Mouse (Mus musculus): ENCODE measurements around the gene Tmem212.
"Not testable (repeated sequence)": the region's sequence is repeated elsewhere in the genome, so short reads cannot be mapped to it uniquely, and the experiment has no call there.

The Tmem212 gene

DNA sequence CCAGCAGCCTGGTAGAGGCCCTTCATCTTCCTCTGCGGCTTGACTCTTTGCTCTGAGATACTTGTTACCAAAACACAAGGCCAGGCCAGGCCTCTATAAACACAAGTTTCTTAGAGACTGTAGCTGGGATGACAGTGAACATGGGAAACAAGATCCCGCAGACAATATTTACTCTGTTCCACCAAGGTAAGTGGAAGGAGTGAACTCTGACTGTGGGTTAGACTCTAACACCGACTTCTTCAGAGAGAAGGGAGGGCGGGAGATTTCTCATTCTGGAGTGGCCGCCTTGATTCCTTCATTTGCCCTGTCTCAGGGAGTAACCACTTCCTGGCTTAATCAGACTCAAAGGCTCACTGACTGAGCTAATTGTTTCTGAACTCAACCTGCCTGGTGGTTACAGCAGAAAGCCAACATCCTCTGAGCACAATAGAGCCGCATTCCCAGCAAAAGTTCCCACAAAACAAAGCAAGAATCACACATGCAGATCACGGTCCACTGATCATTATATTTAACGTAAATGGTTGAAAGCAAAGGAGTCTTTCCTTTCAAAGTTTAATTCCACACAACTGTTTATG lies at the start of gene Tmem212:
Tmem212 (minus strand) TSS at position 51 of the 575 bp plus-strand sequence.
- no peak for DNase-seq (ENCODE audit: low read depth)

GRCm38 (mm10) chr3:27945397-27945796 lies 49.2 kb upstream of the Tmem212 start:
- DNase-seq (ENCODE audit: low read depth): not testable (repeated sequence)

- DNase-seq (ENCODE audit: low read depth): no peak
These were observed 46.8 kb upstream of the Tmem212 start for GRCm38 (mm10) chr3:27942991-27943390.

- no peak for DNase-seq (ENCODE audit: low read depth)
These were observed 45.5 kb upstream of the Tmem212 start for GRCm38 (mm10) chr3:27941634-27942033.

DNA sequence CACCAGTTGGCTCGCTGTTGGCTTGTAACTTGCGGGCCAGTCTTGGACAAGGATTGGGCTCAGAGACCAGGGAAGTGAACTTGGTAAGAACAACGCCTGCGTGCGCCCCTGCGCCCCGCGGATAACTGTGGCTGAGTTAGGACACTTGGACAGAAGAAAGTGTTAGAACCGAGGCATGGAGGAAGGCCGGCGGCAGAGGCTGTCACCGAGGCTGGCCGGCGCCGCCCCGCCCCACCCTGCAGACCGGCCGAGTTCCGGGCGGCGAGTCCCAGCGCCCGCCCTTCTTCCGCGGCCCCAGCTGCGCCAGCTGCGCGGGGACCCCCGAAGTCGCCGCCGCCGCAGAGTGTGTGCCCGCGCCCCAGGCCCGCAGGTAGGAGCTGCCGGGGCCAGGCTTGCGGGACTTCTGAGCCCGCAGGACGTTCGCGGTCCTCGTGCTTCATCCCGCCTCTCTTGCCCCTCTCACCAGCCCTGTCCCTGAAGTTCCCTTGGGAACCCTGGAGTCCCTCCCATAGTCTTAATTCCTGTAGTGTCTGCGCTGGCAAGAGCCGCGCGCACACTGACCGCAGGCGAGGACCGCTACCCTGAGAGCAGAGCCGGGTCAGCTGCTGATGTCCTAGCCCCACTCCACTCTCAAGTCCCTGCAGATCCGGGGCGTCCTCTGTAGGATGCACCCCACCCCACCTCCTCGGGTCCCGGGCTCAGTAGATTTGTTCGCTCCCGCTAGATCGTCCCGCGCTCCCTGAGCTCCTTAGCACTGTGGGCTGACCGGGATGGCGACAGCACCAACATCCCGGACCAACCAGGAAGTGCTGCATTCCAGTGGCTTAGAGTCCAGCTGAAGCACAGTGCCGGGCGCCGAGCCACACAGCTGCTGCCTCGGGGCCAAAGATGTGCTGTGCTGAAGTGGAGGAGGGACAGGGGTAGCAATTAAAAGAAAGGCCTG lies 42.5 kb upstream of the Tmem212 start, which contains the start of gene Pld1:
Pld1 (plus strand) TSS at position 315 of the 943 bp plus-strand sequence.
- no peak for DNase-seq (ENCODE audit: low read depth)

GRCm38 (mm10) chr3:27937144-27938110 lies 41.3 kb upstream of the Tmem212 start:
- DNase-seq (ENCODE audit: low read depth): no peak

DNA sequence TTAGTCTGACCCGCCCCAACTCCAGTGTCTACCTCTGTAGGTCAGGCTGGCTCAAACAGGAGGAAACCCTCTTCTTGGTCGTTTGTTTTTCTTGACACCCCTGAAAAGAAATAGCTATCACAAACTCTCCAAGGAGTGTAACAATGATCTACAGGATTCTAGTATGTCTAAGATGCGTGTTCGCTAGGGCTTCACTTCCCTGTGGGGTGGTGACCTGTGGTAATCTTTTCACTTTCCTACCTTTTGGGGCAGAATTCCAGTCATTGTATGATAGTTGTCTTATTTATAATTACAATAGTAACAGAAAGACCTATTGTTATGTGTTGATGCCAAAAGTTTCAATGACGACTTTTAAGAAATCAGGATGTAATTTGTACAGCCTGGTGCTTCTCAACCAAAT lies 40.6 kb upstream of the Tmem212 start:
- DNase-seq (ENCODE audit: low read depth): no peak

DNA sequence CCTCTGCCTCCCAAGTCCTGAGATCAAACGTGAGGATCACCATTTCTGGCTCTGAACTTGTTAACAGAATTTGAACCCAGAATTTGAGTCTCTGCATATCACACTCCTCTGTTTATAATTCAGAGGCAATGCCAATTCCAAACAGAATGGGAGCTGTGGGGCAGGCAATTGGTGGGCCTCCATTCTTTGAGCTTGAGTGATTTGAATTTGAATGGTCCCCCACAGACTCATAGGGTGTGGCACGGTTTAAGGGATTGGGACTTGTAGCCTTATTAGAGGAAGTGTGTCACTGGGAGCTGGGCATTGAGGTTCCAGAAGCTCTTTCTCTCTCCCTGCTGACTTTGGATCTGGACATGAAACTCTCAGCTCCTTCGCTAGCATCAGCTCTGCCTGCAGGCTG lies 39.5 kb upstream of the Tmem212 start:
- no peak for DNase-seq (ENCODE audit: low read depth)

DNA sequence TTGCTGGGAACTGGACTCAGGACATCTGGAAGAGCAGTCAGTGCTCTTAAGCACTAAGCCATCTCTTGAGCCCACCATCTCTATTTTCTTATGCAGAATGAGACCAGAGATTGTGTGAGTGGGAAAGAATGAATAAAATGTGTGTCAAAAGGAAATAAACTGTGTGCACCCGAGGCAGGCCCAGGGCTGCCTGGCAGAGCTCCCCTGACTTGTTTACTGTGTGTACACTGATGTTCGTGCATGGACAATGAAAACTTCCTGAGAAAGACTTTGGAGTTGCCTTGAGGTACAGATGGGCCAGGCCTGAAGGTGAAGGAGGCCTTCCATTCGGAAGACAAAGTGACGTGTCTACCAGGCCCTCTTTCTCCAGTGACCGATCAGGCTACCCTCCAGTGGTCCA lies 36.2 kb upstream of the Tmem212 start:
- DNase-seq (ENCODE audit: low read depth): no peak

- no peak for DNase-seq (ENCODE audit: low read depth)
These were observed 33.1 kb upstream of the Tmem212 start for GRCm38 (mm10) chr3:27929219-27929618.

- DNase-seq (ENCODE audit: low read depth): no peak
These were observed 27.9 kb upstream of the Tmem212 start for GRCm38 (mm10) chr3:27924037-27924436.

DNA sequence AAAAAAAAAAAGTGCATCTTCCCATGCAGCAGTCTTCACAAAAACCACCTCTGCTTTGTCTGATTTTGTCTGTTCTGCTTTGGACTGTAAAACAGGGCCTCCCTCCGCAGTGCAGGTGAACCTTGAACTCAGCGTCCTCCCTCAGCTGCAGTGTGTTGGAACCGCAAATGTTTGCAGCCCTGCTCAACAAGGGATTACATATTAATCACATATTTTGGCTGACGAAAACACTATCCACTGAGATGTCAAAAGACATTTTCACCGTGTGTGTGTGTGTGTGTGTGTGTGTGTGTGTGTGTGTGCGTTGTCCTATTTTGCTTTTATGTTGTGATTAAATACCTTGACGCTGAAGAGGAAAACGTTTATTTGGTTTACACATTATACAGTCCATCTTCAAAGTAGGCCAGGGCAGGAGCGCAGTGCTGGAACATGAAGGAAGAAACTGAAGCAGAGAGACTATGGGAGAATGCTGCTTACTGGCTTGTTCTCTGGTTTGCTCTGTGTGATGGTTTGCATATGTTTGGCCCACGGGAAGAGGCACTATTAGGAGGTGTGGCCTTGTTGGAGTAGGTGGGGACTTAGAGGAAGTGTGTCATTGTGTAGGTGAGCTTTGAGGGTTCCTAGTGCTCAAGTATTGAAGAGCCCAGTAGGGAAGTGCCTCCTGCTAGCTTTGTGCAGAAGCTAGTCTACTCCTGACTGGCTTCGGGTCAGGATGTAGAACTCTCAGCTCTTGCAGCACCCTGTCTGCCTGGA lies 25.3 kb upstream of the Tmem212 start:
- DNase-seq (ENCODE audit: low read depth): no peak

DNA sequence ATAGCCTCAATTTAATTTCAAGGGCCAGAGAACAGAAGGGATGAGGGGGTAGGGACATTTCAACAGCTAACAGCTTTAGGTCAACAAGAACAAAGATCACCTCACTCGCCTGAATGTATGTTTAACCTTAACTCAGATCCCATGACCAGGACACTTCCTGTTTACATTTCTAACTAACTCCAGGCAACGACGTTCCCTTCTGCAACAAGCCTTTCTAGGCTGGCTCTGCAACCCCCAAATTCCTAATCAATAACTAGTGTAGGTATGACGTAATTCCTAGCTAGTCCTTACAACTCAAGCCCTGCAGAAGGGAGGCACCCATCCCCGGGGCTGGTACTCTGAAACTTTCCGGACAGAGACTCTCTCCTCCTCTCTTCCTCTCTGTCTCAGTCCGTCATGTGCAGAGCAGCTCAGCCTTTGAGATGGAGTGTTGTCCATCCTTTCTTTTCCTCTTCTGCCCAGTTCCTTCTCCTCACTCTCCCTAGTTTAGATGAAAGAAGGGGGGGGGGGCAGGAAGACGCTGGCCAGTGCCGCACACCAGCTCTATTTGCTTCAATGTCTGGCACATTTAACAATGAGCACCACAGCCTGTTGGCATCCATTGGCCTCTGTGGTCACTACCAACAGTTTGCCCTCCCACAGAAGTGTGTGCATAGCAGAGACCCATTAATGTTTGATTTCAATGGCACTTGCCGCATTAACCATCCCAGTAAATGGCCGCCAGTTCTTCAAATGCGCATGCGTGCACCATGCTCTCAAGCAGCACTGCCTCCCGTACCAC lies 22.7 kb upstream of the Tmem212 start:
- no peak for DNase-seq (ENCODE audit: low read depth)

- DNase-seq (ENCODE audit: low read depth): no peak
These were observed 12.8 kb upstream of the Tmem212 start for GRCm38 (mm10) chr3:27909016-27909415.

DNA sequence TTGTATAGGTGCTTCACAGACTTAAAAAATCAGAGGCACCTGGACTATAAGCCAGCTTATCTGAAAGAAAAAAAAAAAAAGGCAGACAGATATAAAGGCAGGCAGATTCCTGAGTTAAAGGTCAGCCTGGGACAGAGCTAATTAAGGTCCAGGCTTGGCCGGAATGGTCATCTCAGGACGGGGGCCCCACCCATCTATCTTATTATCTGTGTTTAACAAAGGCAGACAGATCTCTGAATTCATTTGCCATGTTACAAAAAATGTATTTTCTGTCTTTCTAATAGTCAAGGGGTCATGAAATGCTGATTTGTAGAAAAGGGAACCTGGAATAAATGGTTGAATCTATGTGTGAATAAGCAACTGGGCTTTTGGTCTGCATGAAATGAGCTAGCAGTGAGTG lies 12.1 kb upstream of the Tmem212 start:
- no peak for DNase-seq (ENCODE audit: low read depth)

DNA sequence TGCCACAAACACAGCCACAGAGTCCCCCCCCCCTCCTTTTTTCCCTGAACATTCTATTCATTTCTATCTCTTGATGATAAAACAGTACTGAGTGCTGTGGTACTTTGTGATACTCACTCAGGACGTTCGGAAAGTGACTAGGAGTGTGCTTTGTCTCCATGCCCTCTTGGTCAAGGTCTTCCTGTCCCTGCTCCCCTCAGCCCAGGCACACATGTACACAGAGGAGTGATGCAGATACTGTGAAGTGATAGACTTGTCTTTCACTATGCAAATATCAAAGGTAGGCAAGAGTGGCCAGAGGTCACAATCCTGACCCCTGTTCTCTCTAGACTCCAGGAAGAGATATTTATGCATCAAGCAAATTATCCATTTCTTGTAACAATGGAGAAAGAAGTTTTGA lies 11.1 kb upstream of the Tmem212 start:
- DNase-seq (ENCODE audit: low read depth): no peak

DNA sequence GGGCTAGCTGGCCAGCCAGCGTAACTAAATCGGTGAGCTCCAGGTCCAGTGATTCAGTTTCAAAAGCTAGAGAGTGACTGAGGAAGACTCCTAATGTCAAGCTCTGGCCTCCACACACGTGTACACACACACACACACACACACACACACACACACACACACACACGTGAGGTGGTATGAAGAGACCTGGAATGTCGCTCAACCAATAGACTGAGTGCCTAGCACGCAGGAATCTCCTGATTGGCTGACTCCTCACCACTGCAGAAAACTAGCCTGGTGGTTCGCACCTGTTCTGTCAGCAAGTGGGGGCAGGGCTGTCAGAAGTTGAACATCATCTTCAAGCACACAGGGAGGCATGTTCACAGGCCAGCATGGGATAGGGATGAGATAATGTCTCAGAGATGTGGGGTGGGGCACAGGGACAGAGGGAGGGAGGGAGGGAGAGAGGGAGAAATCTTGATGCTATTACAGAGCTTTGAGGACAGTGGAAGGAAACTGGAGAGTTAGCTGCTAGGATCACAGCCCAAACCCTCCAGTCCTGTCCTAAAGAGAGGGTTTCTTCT lies 10.6 kb upstream of the Tmem212 start:
- DNase-seq (ENCODE audit: low read depth): no peak

DNA sequence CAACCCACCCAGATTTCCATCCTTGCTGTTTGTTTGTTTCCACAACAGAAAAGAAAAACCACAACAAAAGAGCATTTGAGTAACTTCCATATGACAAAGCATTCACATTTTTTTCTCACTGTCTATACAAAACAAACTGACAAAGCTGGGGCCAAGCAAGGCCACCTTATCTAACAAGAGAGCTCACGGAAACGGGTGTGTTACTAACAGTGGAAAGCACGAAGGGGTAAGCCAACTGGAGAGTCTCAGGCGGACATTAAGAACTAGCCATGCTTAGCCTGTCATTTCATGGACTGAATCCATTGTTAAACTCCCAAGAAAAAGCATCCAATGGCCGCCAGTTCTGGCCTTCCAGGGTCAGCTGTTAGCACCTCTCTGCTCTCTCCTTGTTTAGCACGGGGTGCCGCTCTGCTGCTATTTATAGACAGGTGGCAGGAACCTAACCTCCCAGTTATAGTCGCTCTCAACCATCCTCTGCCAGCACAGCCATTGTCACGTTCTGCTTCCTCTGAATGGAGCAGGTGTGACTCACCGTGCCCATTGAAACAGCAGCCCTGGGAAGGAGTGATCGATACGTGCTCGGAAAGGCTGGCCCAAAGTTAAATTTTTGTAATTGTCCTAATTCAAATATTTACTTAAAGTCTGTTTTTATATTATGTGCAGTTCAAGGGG lies 8.6 kb upstream of the Tmem212 start:
- no peak for DNase-seq (ENCODE audit: low read depth)

GRCm38 (mm10) chr3:27901846-27902245 lies 5.7 kb upstream of the Tmem212 start:
- no peak for DNase-seq (ENCODE audit: low read depth)

Data from induced T-regulatory cell, adult 2 months (primary cell).